ENCODE assay signal across 15 mouse cellular contexts in genomic region chr2:11238254-11238653, GRCm38 (mm10).
"Had no signal": no experiment of that assay in that cellular context is flagged by ENCODE, and none has a peak within 500 bp of the region (broad histone marks: within the 10 kb centered on the region; RNA-seq: fewer than 3 reads in every experiment).

No protein-coding gene starts in this region.

- H3K9me3 ChIP-seq: neural tube, embryonic 13.5 days; neural tube, embryonic 15.5 days; stomach, embryonic 15.5 days had no signal

- H3K36me3 ChIP-seq: neural tube, embryonic 13.5 days; neural tube, embryonic 15.5 days; stomach, embryonic 15.5 days had no signal

- H3K4me2 ChIP-seq: neural tube, embryonic 13.5 days; neural tube, embryonic 15.5 days; stomach, embryonic 15.5 days had no signal

- H3K4me3 ChIP-seq: neural tube, embryonic 13.5 days; neural tube, embryonic 15.5 days; stomach, embryonic 15.5 days had no signal

- H3K27me3 ChIP-seq: neural tube, embryonic 13.5 days; neural tube, embryonic 15.5 days; stomach, embryonic 15.5 days had no signal

- H3K4me1 ChIP-seq: neural tube, embryonic 13.5 days; neural tube, embryonic 15.5 days; stomach, embryonic 15.5 days had no signal

- H3K9ac ChIP-seq: neural tube, embryonic 13.5 days; neural tube, embryonic 15.5 days; stomach, embryonic 15.5 days had no signal

- H3K27ac ChIP-seq: neural tube, embryonic 13.5 days; neural tube, embryonic 15.5 days; stomach, embryonic 15.5 days; stomach, postnatal 0 days had no signal

- DNase-seq: retina, postnatal 1 day; right cerebral cortex, adult 18-20 months; right cerebral cortex, postnatal 14 days; right cerebral cortex, postnatal 25 days; right cerebral cortex, postnatal 4 days; spleen, adult 18-20 months; thymus, adult 18-20 months; thymus, adult 2 months; thymus, postnatal 14 days; thymus, postnatal 25 days; thymus, postnatal 4 days had no signal
